Mouse (Mus musculus): ENCODE results near the gene Afm. TPM values are rescaled to one million over a fixed set of nuclear protein-coding genes. Genes with fewer than 3 reads are reported as not detected.

Gene Afm
- polyA plus RNA-seq, 1 experiment from 2014 or later = 54.6 TPM

- no peaks in the 10 kb centered on the region for H3K27me3 ChIP-seq (ENCODE audit: insufficient read depth, low read length)
- no peak for TF ChIP-seq EP300 (IDR thresholded peaks at IDR 0.05; ENCODE audit: low read depth)
- no peak for TF ChIP-seq CTCF (IDR thresholded peaks at IDR 0.05; ENCODE audit: low read depth)
- H3K9me3 ChIP-seq (ENCODE audit: low read length) = no peaks in the 10 kb centered on the region
- H3K9ac ChIP-seq (replicated peaks) = no peak overlapping the region
- no peaks in the 10 kb centered on the region for H3K4me1 ChIP-seq (ENCODE audit: insufficient read depth)
- H3K4me2 ChIP-seq (ENCODE audit: low read depth, low read length) = no peak overlapping the region
- 61% methylated on average over 7 of the region's 7 CpGs for WGBS (ENCODE audit: insufficient replicate concordance)
- no peak overlapping the region for H3K27ac ChIP-seq (ENCODE audit: low read depth)
- ATAC-seq = no peak
- no peak overlapping the region for H3K4me3 ChIP-seq (ENCODE audit: low read depth, low read length)
- H3K36me3 ChIP-seq (replicated peaks; ENCODE audit: insufficient read depth, low read length) = 0 out of 2 replicates have a peak, but pooled peaks cover 6% of the 10 kb centered on the region
- no peak for DNase-seq
These were observed 19.2 kb upstream of the Afm start for GRCm38 (mm10) chr5:90499509-90499908.

GRCm38 (mm10) chr5:90500714-90501113 is 18.0 kb upstream of the Afm start:
- WGBS (ENCODE audit: insufficient replicate concordance) = 3% methylated on average over 6 of the region's 6 CpGs
- ATAC-seq (peak; percentile 26; the same call in 1 of the 2 replicates), DNase-seq (peak; percentile 78)
- TF ChIP-seq EP300 (IDR thresholded peaks at IDR 0.05; ENCODE audit: low read depth) (no peak), CTCF (IDR thresholded peaks at IDR 0.05; ENCODE audit: low read depth) (peak; percentile 90)
- H3K36me3 ChIP-seq (replicated peaks; ENCODE audit: insufficient read depth, low read length) = peaks cover 8% of the 10 kb centered on the region; the same call in 1 of the 2 replicates
- no peak overlapping the region for H3K27ac ChIP-seq (ENCODE audit: low read depth)
- H3K4me1 ChIP-seq (ENCODE audit: insufficient read depth) = no peaks in the 10 kb centered on the region
- H3K9me3 ChIP-seq (ENCODE audit: low read length) = no peaks in the 10 kb centered on the region
- no peaks in the 10 kb centered on the region for H3K27me3 ChIP-seq (ENCODE audit: insufficient read depth, low read length)
- no peak overlapping the region for H3K9ac ChIP-seq (replicated peaks)
- no peak overlapping the region for H3K4me2 ChIP-seq (ENCODE audit: low read depth, low read length)
- no peak overlapping the region for H3K4me3 ChIP-seq (ENCODE audit: low read depth, low read length)

GRCm38 (mm10) chr5:90501752-90502151 is 17.0 kb upstream of the Afm start:
- Histone ChIP-seq H3K4me3 (ENCODE audit: low read depth, low read length) (no peak overlapping the region), H3K36me3 (replicated peaks; ENCODE audit: insufficient read depth, low read length) (peaks cover 8% of the 10 kb centered on the region; the same call in 1 of the 2 replicates), H3K9ac (replicated peaks) (no peak overlapping the region), H3K4me1 (ENCODE audit: insufficient read depth) (no peaks in the 10 kb centered on the region), H3K27ac (ENCODE audit: low read depth) (no peak overlapping the region), H3K9me3 (ENCODE audit: low read length) (no peaks in the 10 kb centered on the region), H3K27me3 (ENCODE audit: insufficient read depth, low read length) (no peaks in the 10 kb centered on the region), H3K4me2 (ENCODE audit: low read depth, low read length) (no peak overlapping the region)
- WGBS (ENCODE audit: insufficient replicate concordance) = 55% methylated on average over 5 of the region's 5 CpGs
- TF ChIP-seq EP300 (IDR thresholded peaks at IDR 0.05; ENCODE audit: low read depth) = no peak
- no peak for TF ChIP-seq CTCF (IDR thresholded peaks at IDR 0.05; ENCODE audit: low read depth)
- DNase-seq (no peak), ATAC-seq (no peak)

- Histone ChIP-seq H3K9me3 (ENCODE audit: low read length) (no peaks in the 10 kb centered on the region), H3K4me3 (ENCODE audit: low read depth, low read length) (no peak overlapping the region), H3K27me3 (ENCODE audit: insufficient read depth, low read length) (no peaks in the 10 kb centered on the region), H3K9ac (replicated peaks) (no peak overlapping the region), H3K4me2 (ENCODE audit: low read depth, low read length) (no peak overlapping the region), H3K27ac (ENCODE audit: low read depth) (no peak overlapping the region), H3K36me3 (replicated peaks; ENCODE audit: insufficient read depth, low read length) (peaks cover 3% of the 10 kb centered on the region; the same call in 1 of the 2 replicates), H3K4me1 (ENCODE audit: insufficient read depth) (no peaks in the 10 kb centered on the region)
- ATAC-seq (no peak), DNase-seq (no peak)
- TF ChIP-seq CTCF (IDR thresholded peaks at IDR 0.05; ENCODE audit: low read depth) (no peak), EP300 (IDR thresholded peaks at IDR 0.05; ENCODE audit: low read depth) (no peak)
- WGBS (ENCODE audit: insufficient replicate concordance) = 30% methylated on average over 11 of the region's 11 CpGs
These were observed 14.0 kb upstream of the Afm start for GRCm38 (mm10) chr5:90504742-90505141.

GRCm38 (mm10) chr5:90506507-90506906 is 12.2 kb upstream of the Afm start:
- H3K4me3 ChIP-seq (ENCODE audit: low read depth, low read length) = no peak overlapping the region
- DNase-seq (no peak), ATAC-seq (no peak)
- H3K9me3 ChIP-seq (ENCODE audit: low read length) = no peaks in the 10 kb centered on the region
- no peak overlapping the region for H3K27ac ChIP-seq (ENCODE audit: low read depth)
- no peak overlapping the region for H3K9ac ChIP-seq (replicated peaks)
- TF ChIP-seq CTCF (IDR thresholded peaks at IDR 0.05; ENCODE audit: low read depth) = no peak
- no peak for TF ChIP-seq EP300 (IDR thresholded peaks at IDR 0.05; ENCODE audit: low read depth)
- no peaks in the 10 kb centered on the region for H3K27me3 ChIP-seq (ENCODE audit: insufficient read depth, low read length)
- no peaks in the 10 kb centered on the region for H3K4me1 ChIP-seq (ENCODE audit: insufficient read depth)
- no peak overlapping the region for H3K4me2 ChIP-seq (ENCODE audit: low read depth, low read length)
- peaks cover 3% of the 10 kb centered on the region; the same call in 1 of the 2 replicates for H3K36me3 ChIP-seq (replicated peaks; ENCODE audit: insufficient read depth, low read length)
- WGBS (ENCODE audit: insufficient replicate concordance) = 59% methylated on average over 2 of the region's 2 CpGs

- Histone ChIP-seq H3K4me3 (ENCODE audit: low read depth, low read length) (no peak overlapping the region), H3K4me2 (ENCODE audit: low read depth, low read length) (no peak overlapping the region), H3K9me3 (ENCODE audit: low read length) (no peaks in the 10 kb centered on the region), H3K27me3 (ENCODE audit: insufficient read depth, low read length) (no peaks in the 10 kb centered on the region), H3K4me1 (ENCODE audit: insufficient read depth) (no peaks in the 10 kb centered on the region), H3K27ac (ENCODE audit: low read depth) (no peak overlapping the region), H3K9ac (replicated peaks) (no peak overlapping the region), H3K36me3 (replicated peaks; ENCODE audit: insufficient read depth, low read length) (peaks cover 3% of the 10 kb centered on the region; the same call in 1 of the 2 replicates)
- WGBS (ENCODE audit: insufficient replicate concordance) = 62% methylated on average over 13 of the region's 13 CpGs
- peak; percentile 6; the same call in 1 of the 2 replicates for ATAC-seq
- no peak for DNase-seq
- TF ChIP-seq CTCF (IDR thresholded peaks at IDR 0.05; ENCODE audit: low read depth) (no peak), EP300 (IDR thresholded peaks at IDR 0.05; ENCODE audit: low read depth) (no peak)
These were observed 11.3 kb upstream of the Afm start for GRCm38 (mm10) chr5:90507411-90507949.
